Mouse (Mus musculus): Measurements from ENCODE around the gene Cdv3.

DNA sequence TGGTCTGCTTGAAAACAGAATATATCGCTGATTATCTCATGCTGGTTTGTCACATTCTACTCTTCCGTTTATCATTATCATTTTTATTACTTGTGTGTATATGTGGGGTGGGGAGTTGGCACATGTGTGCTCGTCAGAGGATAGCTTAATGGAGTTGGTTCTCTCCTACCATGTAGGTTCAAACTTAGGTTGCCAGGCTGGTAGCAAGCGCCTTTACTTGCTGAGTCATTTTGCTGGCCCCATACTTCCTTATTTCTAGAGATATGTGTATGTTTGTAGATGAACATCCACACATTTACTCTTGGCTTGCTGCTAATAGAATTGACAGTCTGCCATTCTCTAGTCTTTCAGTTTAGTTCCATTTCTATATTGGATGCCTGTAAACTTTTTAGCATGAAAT lies 18.6 kb downstream of the Cdv3 start:
- TF ChIP-seq POLR2A (IDR thresholded peaks at IDR 0.05; ENCODE audit: insufficient read depth, low read length) (no peak), CTCF (IDR thresholded peaks at IDR 0.05; ENCODE audit: low read depth, low read length) (no peak)

Measured in ES-Bruce4 (cell line).